Mouse (Mus musculus) CH12.LX (cell line): ENCODE measurements around the gene Tspan13.

Experiments
- CTCF ChIP-seq, 2 experiments: IDR thresholded peaks in 1 of 2; conservative IDR thresholded peaks in 1 of 2; 2 replicates each; pipeline ENCODE4 v1.5.1; 2011 to 2012; ENCODE audit warnings: low read depth in 2 of 2, low read length in 2 of 2, improper control_type of control experiment in 1 of 2, inconsistent platforms in 1 of 2, mild to moderate bottlenecking in 1 of 2, moderate library complexity in 1 of 2
- E2F4 ChIP-seq: IDR thresholded peaks from 2 replicates; pipeline ENCODE4 v1.6.1; 2011; ENCODE audit warnings: low read depth, low read length, improper control_type of control experiment; ENCODE audit not compliant: insufficient replicate concordance
- EP300 ChIP-seq: IDR thresholded peaks from 2 replicates; pipeline ENCODE4 v1.6.1; 2011; ENCODE audit warnings: low read length, improper control_type of control experiment
- JUND ChIP-seq: conservative IDR thresholded peaks from 2 replicates; pipeline ENCODE4 v1.6.1; 2011; ENCODE audit warnings: low read depth, low read length, improper control_type of control experiment
- MAX ChIP-seq: IDR thresholded peaks from 2 replicates; pipeline ENCODE4 v1.6.1; 2011; ENCODE audit warnings: low read length, improper control_type of control experiment
- MYC ChIP-seq: IDR thresholded peaks from 2 replicates; pipeline ENCODE4 v1.6.1; 2011; ENCODE audit warnings: low read depth, mild to moderate bottlenecking, improper control_type of control experiment, low read length
- POLR2AphosphoS2 ChIP-seq: IDR thresholded peaks from 2 replicates; pipeline ENCODE4 v1.6.1; 2011; ENCODE audit warnings: low read depth, low read length, improper control_type of control experiment
- TCF12 ChIP-seq: IDR thresholded peaks from 2 replicates; pipeline ENCODE4 v1.6.1; 2014; ENCODE audit warnings: low read depth, mild to moderate bottlenecking, inconsistent platforms, low read length, improper control_type of control experiment
- USF1 ChIP-seq: IDR thresholded peaks from 2 replicates; pipeline ENCODE4 v1.6.1; 2014; ENCODE audit warnings: low read depth, mild to moderate bottlenecking, inconsistent platforms, low read length, improper control_type of control experiment

- TF ChIP-seq MAX (no peak), USF1 (no peak), EP300 (no peak; the same call in 1 of the 2 replicates), CTCF (conservative IDR thresholded peaks at IDR 0.05 in 1 of 2, IDR thresholded peaks at IDR 0.05 in 1 of 2; ENCODE audit: low read depth in 2 of 2, low read length in 2 of 2) (no peak), E2F4 (no peak), TCF12 (0 out of 2 replicates have a peak, but pooled peaks have one; percentile 20), MYC (no peak), JUND (no peak), POLR2AphosphoS2 (no peak)
These were observed 28.9 kb downstream of the Tspan13 start for GRCm38 (mm10) chr12:36013216-36013910.
